Mouse (Mus musculus) gastrocnemius, postnatal 10 days (tissue): ENCODE data around the gene Rtn2. TPM values are rescaled to one million over a fixed set of nuclear protein-coding genes. Genes with fewer than 3 reads are reported as not detected.
A peak's percentile ranks its signal among the peaks of the same experiment; 100 is the strongest.

ENCODE experiments used
- DNase-seq: peaks from one replicate; pipeline ENCODE4 v3.0.0; 2021; ENCODE audit warnings: mixed read lengths
- total RNA-seq, 2 experiments: library from RNA; stranded (reverse); gene quantifications; 2 replicates each; pipeline ENCODE4 v1.2.3; 2021

Gene Rtn2
- total RNA-seq, 2 experiments from 2014 or later = 669 to 730 TPM

GRCm38 (mm10) chr7:19344938-19345471 lies 62.6 kb downstream of the Rtn2 start:
- peak; percentile 87 for DNase-seq

Other genes starting within 250 kb of the Rtn2 start
- not detected for gene Rsph6a, start 227.9 kb upstream of the Rtn2 start, total RNA-seq
- 10 to 100 TPM; 26.6 to 31.8 TPM for gene Dmwd, start 206.4 kb upstream of the Rtn2 start, total RNA-seq
- 100 to 1,000 TPM; 256 to 267 TPM for gene Dmpk, start 198.8 kb upstream of the Rtn2 start, total RNA-seq
- 1 to 10 TPM; 5.3 to 7.8 TPM for gene Six5, start 188.0 kb upstream of the Rtn2 start, total RNA-seq
- under 1 TPM in 1 of 2 experiments, not detected in 1; 0.14 TPM for gene Gm4969, start 164.3 kb upstream of the Rtn2 start, total RNA-seq
- gene Fbxo46, start 162.8 kb upstream of the Rtn2 start, total RNA-seq = 1 to 10 TPM; 2.7 to 4.2 TPM
- gene Qpctl, start 133.3 kb upstream of the Rtn2 start, total RNA-seq = 1 to 10 TPM; 5.0 to 5.5 TPM
- 10 to 100 TPM; 72.9 to 77.4 TPM for gene Snrpd2, start 132.9 kb upstream of the Rtn2 start, total RNA-seq
- gene Gipr, start 116.5 kb upstream of the Rtn2 start, total RNA-seq = under 1 TPM in 1 of 2 experiments, not detected in 1; 0.14 TPM
- gene Eml2, start 106.2 kb upstream of the Rtn2 start, total RNA-seq = 10 to 100 TPM; 14.9 to 17.6 TPM
- gene Gpr4, start 70.1 kb upstream of the Rtn2 start, total RNA-seq = 1 to 10 TPM; 2.3 to 3.4 TPM
- 10 to 100 TPM; 36.9 to 37.8 TPM for gene Opa3, start 54.3 kb upstream of the Rtn2 start, total RNA-seq
- gene Vasp, start 10.8 kb upstream of the Rtn2 start, total RNA-seq = 10 to 100 TPM; 35.7 to 53.5 TPM
- not detected for gene Ppm1n, start 2.6 kb upstream of the Rtn2 start, total RNA-seq
- 1 to 10 TPM in 1 of 2 experiments, under 1 TPM in 1; 0.80 to 1.7 TPM for gene Fosb, start 27.4 kb downstream of the Rtn2 start, total RNA-seq
- gene Ercc1, start 62.2 kb downstream of the Rtn2 start, total RNA-seq = 10 to 100 TPM; 31.9 to 35.9 TPM
- 1 to 10 TPM; 7.8 to 9.8 TPM for gene Cd3eap, start 76.9 kb downstream of the Rtn2 start, total RNA-seq
- gene Ppp1r13l, start 77.1 kb downstream of the Rtn2 start, total RNA-seq = 1 to 10 TPM; 2.7 to 2.8 TPM
- gene Ercc2, start 99.4 kb downstream of the Rtn2 start, total RNA-seq = 1 to 10 TPM; 7.7 to 9.7 TPM
- under 1 TPM; 0.12 to 0.18 TPM for gene Klc3, start 121.5 kb downstream of the Rtn2 start, total RNA-seq
- gene Ckm, start 122.2 kb downstream of the Rtn2 start, total RNA-seq = over 10,000 TPM; 22,462 to 26,486 TPM
- 10 to 100 TPM; 12.2 to 16.4 TPM for gene Mark4, start 176.2 kb downstream of the Rtn2 start, total RNA-seq
- under 1 TPM; 0.59 to 0.86 TPM for gene Exoc3l2, start 180.7 kb downstream of the Rtn2 start, total RNA-seq
- gene Bloc1s3, start 225.7 kb downstream of the Rtn2 start, total RNA-seq = 1 to 10 TPM; 2.2 to 2.4 TPM
- 10 to 100 TPM; 24.6 to 26.5 TPM for gene Trappc6a, start 225.8 kb downstream of the Rtn2 start, total RNA-seq
- not detected for gene Nkpd1, start 235.2 kb downstream of the Rtn2 start, total RNA-seq